ENCODE assay signal across 19 mouse cellular contexts in genomic region chr9:58801441-58801840, GRCm38 (mm10). TPM values are rescaled to one million over a fixed set of nuclear protein-coding genes. Genes with fewer than 3 reads are reported as not detected.
"Had no signal": no experiment of that assay in that cellular context is flagged by ENCODE, and none has a peak within 500 bp of the region (broad histone marks: within the 10 kb centered on the region; RNA-seq: fewer than 3 reads in every experiment).

No protein-coding gene starts in this region.

- H3K36me3 ChIP-seq: neural tube, embryonic 12.5 days; neural tube, embryonic 13.5 days; neural tube, embryonic 15.5 days; stomach, embryonic 15.5 days had no signal

- H3K27ac ChIP-seq: neural tube, embryonic 12.5 days; neural tube, embryonic 13.5 days; neural tube, embryonic 15.5 days; stomach, embryonic 15.5 days; stomach, postnatal 0 days had no signal

- H3K27me3 ChIP-seq: neural tube, embryonic 13.5 days; neural tube, embryonic 15.5 days; stomach, embryonic 15.5 days had no signal

- DNase-seq: retina, postnatal 1 day; right cerebral cortex, adult 18-20 months; right cerebral cortex, postnatal 14 days; right cerebral cortex, postnatal 25 days; right cerebral cortex, postnatal 4 days; spleen, adult 18-20 months; thymus, adult 18-20 months; thymus, adult 2 months; thymus, postnatal 14 days; thymus, postnatal 25 days; thymus, postnatal 36 days; thymus, postnatal 4 days had no signal

- H3K4me3 ChIP-seq: neural tube, embryonic 12.5 days; neural tube, embryonic 13.5 days; neural tube, embryonic 15.5 days; stomach, embryonic 15.5 days had no signal

- H3K9me3 ChIP-seq: neural tube, embryonic 12.5 days; neural tube, embryonic 13.5 days; neural tube, embryonic 15.5 days; stomach, embryonic 15.5 days had no signal

RNA-seq across cellular contexts. Expression of gene Hcn4, which starts 21.8 kb away (rescaled TPM):
- total RNA-seq: neutrophil, adult 5-6 weeks had no signal

RNA-seq across cellular contexts. Expression of gene Rec114, which starts 57.7 kb away (rescaled TPM):
- polyA plus RNA-seq: small intestine, adult 2 months; thymus, adult 2 months had no signal
